Mouse (Mus musculus) thymus, adult 18-20 months (tissue): Measurements from ENCODE around the gene Cox6a1.
"Not testable (repeated sequence)": the region's sequence is repeated elsewhere in the genome, so short reads cannot be mapped to it uniquely, and the experiment has no call there.

Source experiments
- DNase-seq, 2 experiments: peaks; one replicate each; pipeline ENCODE4 v3.0.0; 2022; ENCODE audit warnings: mixed read lengths in 2 of 2

The Cox6a1 gene

GRCm38 (mm10) chr5:115341314-115342165 lies 7.2 kb downstream of the Cox6a1 start:
- DNase-seq: no peak

DNA sequence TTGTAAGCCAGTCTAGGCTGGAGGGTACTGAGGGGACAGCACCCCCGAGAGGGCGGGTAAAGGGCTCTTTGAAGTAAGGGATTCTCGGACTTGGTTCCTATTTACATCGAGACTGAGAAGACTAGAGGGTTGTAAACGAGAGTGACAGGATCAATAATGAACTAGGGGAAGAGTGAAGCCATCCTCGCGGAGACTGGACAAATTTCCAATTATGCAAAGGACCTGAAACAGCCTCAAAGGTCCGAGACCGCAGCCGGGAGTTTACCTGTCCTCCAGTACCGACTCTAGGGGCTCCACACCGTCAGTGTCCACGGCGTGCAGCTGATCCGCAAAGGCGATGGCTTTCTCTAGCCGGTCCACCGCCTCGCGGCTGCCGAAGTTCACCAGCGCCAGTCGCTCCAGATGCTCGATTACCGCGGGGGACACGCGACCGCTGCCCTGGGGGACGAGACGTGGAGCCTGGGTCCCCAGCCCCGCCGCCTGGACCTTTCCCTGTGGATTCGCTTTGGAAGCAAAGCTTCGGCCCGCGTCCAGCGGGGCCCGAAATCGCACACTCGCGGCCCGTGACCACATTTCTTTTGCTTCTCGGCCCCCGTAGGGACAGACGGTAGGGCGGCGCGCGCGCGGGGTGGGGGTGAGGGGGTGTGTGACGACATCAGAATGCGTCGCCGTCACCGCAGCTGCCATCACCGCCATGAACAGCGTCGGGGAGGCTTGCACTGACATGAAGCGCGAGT lies 8.0 kb downstream of the Cox6a1 start, which contains the start of the genes Gatc and Triap1:
Gene Gatc, minus strand, starts transcription at position 602 of the 737 bp plus-strand sequence.
Gene Triap1, plus strand, starts transcription at position 649 of the 737 bp plus-strand sequence.
- DNase-seq: peak; percentile 67 to 70

GRCm38 (mm10) chr5:115340007-115340406 lies 8.8 kb downstream of the Cox6a1 start:
- no peak for DNase-seq

- DNase-seq: no peak
These were observed 15.2 kb downstream of the Cox6a1 start for GRCm38 (mm10) chr5:115333626-115334025.

DNA sequence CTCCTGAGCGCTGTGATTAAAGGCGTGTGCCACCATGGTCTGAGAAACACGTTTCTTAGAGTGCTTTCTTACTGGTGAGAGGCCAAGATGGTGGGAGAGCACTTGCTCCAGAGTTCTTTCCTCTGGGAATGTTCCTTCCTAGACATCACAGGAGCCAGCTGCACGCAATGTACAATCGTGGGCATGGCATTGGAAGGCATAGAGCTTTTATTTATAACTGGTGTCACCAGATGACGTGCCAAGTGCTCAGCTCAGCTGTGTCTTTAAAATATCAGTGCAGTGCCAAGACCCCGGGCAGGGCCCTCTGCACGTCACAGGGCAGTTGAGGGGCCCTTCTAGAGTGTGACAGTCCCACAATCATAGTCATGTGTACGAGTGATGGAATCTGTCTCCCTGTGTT lies 17.8 kb downstream of the Cox6a1 start:
- DNase-seq: no peak

DNA sequence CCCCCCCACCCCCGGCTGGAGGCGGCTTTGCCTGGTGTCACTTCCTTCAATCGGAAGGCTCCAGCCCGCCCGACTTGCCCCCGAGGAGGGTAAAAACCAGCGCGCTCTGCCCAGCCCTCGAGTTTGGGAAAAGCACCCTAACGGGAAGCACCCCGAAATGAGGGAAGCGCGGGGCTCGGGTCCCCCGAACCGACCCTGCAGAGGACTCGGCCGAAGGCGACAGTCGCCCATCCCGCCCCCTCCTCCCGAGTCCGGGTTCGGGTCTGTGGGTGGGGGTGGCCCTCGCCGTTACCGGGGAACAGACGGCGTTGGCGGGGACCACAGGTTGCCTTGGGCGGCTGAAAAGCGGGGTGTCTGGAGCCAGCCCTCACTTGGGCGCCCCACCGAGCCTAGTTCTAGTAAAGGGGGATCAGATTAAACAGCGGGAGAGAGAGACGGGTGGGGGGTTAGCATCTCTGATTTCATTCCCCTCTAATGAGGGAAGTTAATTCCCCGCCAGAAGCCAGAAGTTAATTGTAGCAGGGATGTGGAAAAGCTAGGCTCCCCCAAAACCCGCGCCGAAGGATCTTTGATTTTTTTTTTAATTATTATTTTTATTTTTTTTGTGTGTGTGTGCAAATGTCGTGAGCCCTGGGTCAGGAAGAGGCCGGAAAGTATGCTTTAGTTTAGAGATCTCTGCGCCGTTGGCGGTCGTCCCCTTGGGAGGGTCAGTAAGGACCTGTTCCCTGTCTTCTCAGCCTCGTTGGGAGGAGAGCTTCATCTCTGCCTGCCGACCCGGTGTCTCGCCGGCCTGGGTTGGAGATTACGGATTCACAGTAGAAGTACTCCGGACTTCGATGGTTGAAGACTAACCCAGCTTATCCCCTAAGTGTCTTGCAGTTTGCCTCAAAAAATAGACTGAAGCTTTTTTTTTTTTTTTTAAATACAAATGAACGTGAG lies 20.9 kb downstream of the Cox6a1 start:
- DNase-seq: peak; percentile 46 to 63

- DNase-seq: peak; percentile 92
These were observed 21.7 kb downstream of the Cox6a1 start, which contains the start of gene Srsf9 for GRCm38 (mm10) chr5:115326875-115327609. Srsf9 (plus strand) TSS chr5:115327177.

DNA sequence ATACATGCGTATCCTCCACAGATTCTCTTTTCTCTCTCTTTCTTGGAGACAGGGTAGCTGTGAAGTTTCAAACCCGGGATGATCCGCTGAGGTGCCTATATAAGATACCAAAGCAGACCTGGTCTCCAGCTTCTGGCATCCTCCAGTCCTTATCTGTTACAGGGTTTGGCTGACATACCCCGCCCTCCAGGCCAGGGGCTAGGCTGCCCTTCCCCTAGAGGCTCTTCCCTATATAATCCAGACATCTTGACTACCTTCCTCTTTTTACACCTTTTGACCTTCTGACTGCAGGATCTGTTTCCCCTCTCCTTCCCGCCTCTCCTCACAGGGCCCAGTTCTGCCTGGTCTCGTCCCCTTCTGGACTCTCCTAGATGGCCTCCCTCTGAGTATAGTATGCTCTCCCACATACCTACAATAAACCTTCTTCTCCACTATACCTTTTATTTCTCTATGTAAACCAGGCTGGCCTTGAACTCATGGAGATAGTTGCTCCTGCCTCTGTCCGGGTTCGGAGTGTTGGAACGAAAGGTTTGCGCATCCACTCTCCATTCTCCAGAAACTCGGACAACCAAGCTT lies 22.4 kb downstream of the Cox6a1 start:
- DNase-seq: no peak

DNA sequence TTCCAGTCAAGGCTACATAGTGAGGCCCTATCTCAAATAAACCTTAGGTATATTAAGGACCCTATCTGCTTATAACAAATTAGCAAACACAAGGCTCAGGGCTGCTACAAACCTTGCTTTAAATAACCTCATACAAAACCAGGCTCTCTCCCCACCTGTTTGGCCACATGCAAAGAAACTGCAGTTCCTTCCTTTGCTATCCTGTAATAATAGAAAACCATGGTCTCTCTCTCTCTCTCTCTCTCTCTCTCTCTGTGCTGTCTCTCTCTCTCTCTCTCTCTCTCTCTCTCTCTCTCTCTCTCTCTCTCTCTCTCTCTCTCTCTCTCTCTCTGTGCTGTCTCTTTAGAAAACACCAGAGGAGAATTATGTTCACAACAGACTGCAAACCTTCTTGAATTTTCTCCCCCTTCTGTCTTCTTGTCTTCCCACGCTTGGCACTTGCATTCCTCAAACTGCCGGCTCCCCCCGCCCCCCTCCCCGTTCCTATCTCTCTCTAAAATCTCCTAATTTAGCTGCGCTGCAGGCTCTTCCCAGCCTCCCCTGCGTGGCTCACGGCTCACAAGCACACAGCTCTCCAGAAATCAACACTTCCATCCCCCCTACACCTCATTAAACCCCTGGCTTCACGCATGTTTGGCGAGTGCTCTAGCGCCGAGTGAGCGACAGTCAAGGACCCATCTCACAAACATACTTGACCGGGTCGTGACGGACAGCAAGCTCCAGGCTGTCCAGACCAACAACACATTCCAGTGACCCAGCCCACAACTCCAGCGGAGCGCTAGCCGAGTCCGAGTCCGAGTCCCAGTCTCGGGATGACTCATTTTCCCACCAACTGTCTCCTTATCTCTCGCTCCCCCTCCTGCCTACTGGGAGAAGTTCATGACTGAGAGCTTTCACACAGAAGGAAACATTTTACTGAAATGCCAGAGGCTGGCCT lies 29.5 kb downstream of the Cox6a1 start:
- peak in 1 of 2 experiments; percentile 43 for DNase-seq

DNA sequence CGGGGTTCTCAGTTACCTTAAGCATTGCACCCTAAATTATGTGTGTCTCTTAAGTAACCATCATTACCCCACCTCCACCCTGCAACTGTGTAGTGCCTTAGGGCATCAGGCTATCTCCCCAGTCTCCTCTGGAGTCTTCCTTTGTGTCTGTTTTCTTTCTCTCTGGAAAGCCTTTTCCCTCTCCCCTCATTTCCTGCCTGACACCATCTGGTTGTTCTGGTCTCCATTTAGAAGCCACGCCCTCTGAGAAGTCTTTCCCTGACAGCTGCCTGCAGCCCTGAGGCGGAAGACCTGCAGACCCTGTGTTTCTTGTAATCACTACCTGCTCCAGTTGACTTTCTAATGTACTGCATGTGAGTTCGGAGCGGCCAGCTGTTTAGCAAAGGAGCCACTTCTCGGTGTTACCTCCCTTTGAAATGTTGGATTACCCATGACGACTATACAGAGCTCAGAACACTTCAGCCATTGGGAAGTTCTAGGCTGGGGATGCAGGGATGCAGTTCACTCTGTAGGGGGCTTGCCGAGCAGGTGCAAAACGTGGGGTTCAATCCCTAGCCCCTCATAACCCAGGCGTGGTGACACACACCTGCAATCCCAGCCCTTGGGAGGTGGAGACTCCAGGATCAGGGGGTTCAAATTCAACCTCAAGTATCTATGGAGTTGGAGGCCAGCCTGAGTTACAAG lies 31.0 kb downstream of the Cox6a1 start:
- peak; percentile 37 to 61 for DNase-seq

- DNase-seq: no peak
These were observed 31.7 kb downstream of the Cox6a1 start for GRCm38 (mm10) chr5:115316968-115317644.

DNA sequence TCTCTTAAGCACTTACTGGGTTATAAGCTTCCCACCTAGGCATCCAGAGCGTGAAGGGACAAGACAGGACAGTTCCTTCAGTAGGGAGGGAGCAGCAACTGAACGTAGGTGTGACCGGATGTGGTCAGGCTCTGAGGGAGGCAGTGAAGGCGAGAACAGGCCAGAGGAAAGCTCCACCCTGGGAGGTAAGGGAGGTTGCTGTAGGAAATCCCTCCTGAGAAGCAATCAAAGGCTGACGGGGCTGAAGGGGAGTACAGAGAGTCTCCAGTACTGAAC lies 35.2 kb downstream of the Cox6a1 start:
- no peak for DNase-seq

GRCm38 (mm10) chr5:115312816-115313667 lies 35.7 kb downstream of the Cox6a1 start:
- no peak for DNase-seq

DNA sequence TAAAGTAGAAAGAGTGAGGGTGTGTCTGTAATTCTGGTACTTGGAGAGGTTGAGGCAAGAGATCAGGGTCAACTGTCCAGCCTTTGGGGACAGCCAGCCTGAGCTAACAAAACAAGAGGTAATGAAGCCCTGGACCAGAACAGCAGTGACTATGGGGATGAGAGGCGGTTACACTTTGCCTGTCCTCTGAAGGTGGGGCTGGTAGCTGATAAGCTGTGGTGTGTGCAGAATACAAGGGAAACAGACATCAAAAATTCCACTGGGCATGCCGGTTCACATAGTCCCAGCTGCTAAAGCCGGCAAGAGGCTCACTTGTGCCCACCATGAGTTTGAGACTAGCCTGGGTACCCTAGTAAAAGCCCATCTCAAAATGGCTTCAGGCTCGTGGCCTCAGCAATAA lies 36.4 kb downstream of the Cox6a1 start:
- no peak for DNase-seq

DNA sequence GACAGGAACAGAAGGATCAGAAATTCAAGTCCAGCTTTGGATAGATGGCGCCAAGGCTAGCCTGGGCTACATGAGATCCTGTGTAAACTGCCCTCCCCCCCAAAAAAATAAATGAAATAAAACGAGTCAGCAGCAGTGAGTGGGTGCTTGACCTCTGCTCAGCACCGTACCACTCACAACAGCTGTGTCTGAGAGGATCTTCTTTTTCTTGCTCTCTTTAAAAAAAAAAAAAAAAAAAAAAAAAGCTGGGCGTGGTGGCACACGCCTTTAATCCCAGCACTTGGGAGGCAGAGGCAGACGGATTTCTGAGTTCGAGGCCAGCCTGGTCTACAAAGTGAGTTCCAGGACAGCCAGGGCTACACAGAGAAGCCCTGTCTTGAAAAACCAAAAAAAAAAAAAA lies 46.6 kb downstream of the Cox6a1 start:
- DNase-seq: not testable (repeated sequence)

GRCm38 (mm10) chr5:115301615-115302014 lies 47.2 kb downstream of the Cox6a1 start:
- DNase-seq: no peak

DNA sequence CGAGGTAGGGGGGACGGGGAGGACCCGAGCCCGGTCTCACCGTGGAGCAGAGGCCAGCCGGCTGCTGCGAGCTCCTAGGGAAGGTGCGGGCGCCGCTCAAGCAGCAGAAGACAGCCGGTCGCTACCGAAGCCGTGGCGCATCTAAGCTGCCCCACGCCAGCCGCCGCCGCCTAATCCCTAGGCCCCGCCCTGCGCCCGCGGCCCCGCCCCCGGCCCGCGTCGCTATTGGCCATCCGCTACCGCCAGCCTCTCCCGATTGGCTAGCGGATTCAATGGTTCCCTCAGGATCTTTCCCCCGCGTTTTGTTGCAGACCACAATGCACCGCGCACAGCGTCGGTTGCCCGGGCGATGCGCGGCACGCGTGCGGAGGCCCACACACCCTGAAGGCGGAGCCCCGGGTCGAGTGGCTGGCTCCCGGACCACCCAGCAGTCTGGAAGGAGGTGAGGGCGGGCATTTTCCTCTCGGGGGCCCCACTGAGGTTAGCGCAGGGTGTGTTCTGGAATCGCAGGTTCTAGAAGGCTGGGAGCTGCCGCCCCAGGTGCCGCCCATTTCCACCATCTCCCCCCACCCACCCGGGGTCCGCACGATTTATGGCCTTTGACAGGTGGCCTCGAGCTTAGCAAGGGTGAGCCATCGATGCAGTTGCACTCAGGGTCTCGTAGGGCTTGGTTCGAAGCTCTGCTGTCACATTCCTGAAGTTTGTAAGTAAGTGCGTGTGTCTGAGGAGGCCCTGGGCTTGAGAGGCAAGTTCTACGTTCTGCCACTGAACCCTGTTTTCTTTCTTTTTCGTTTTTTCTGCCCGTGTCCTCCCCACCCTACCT lies 47.8 kb downstream of the Cox6a1 start, which contains the start of gene Dynll1:
Gene Dynll1, minus strand, starts transcription at position 208 of the 823 bp plus-strand sequence.
- DNase-seq: peak; percentile 97 to 99
